Mouse (Mus musculus): Measurements from ENCODE around the gene 1810013L24Rik.

GRCm38 (mm10) chr16:8791949-8792557 lies 37.8 kb upstream of the 1810013L24Rik start, which contains the start of gene Usp7:
- TF ChIP-seq POLR2A (IDR thresholded peaks at IDR 0.05; ENCODE audit: insufficient read length, low read depth) (no peak), E2F4 (IDR thresholded peaks at IDR 0.05; ENCODE audit: insufficient read depth) (no peak), MYOG (IDR thresholded peaks at IDR 0.05; ENCODE audit: control insufficient read depth in 1 of 3, insufficient read depth in 1 of 3, insufficient read length in 2 of 3, low read depth in 2 of 3) (no peak), TCF12 (IDR thresholded peaks at IDR 0.05; ENCODE audit: insufficient read depth, poor library complexity, severe bottlenecking) (no peak), POLR2AphosphoS2 (IDR thresholded peaks at IDR 0.05; ENCODE audit: insufficient read length, low read depth) (no peak), MYOD1 (IDR thresholded peaks at IDR 0.05; ENCODE audit: control insufficient read depth in 1 of 3, insufficient read length in 2 of 3, low read depth in 2 of 3) (no peak), USF1 (IDR thresholded peaks at IDR 0.05; ENCODE audit: low read depth) (no peak), MAX (IDR thresholded peaks at IDR 0.05; ENCODE audit: low read depth) (no peak)
